Mouse (Mus musculus) heart, embryonic 16.5 days (tissue): ENCODE measurements around the gene Evi2b. TPM values are rescaled to one million over a fixed set of nuclear protein-coding genes. Genes with fewer than 3 reads are reported as not detected.

Experiments
- ATAC-seq: fragments of 200-750 bp; cut with Nextera tagmentation; replicated peaks from 2 replicates; pipeline ENCODE4 v1.8.0; 2017; ENCODE audit warnings: moderate number of reproducible peaks; ENCODE audit not compliant: insufficient read depth, low FRiP score; ENCODE audit errors: extremely low read depth
- H3K27ac ChIP-seq: fragments of 300-500 bp; sonication (generic); 2 replicates; pipeline ENCODE4 v1.5.1; 2014; ENCODE audit warnings: mild to moderate bottlenecking, low read length, control low read depth, moderate library complexity
- H3K27me3 ChIP-seq: fragments of 300-500 bp; sonication (generic); 2 replicates; pipeline ENCODE4 v1.6.1; 2014; ENCODE audit warnings: low read length, mixed read lengths; ENCODE audit not compliant: control insufficient read depth, insufficient read depth
- H3K36me3 ChIP-seq: fragments of 300-500 bp; sonication (generic); 2 replicates; pipeline ENCODE4 v1.6.1; 2014; ENCODE audit not compliant: control insufficient read depth, insufficient read depth
- H3K4me1 ChIP-seq: fragments of 300-500 bp; sonication (generic); 2 replicates; pipeline ENCODE4 v1.6.1; 2014; ENCODE audit warnings: low read length, mixed read lengths; ENCODE audit not compliant: control insufficient read depth, insufficient read depth
- H3K4me2 ChIP-seq: fragments of 300-500 bp; sonication (generic); 2 replicates; pipeline ENCODE4 v1.6.1; 2014; ENCODE audit warnings: low read depth, mild to moderate bottlenecking, control low read depth, low read length
- H3K4me3 ChIP-seq: fragments of 300-500 bp; sonication (generic); 2 replicates; pipeline ENCODE4 v1.5.1; 2014; ENCODE audit warnings: mild to moderate bottlenecking, control low read depth, low read length
- H3K9ac ChIP-seq: fragments of 300-500 bp; sonication (generic); 2 replicates; pipeline ENCODE4 v1.6.1; 2014; ENCODE audit warnings: low read length, control low read depth
- H3K9me3 ChIP-seq: fragments of 300-500 bp; sonication (generic); replicated peaks from 2 replicates; pipeline ENCODE4 v1.6.1; 2016; ENCODE audit warnings: low read length; ENCODE audit not compliant: control insufficient read depth
- WGBS: fragments of 180-500 bp; shearing (Covaris S2); extraction: QIAGEN DNeasy Blood & Tissue Kit; methylation state at CpG from one replicate; pipeline ENCODE4 v1.1.7; 2014; 5-methylcytosine and 5-hydroxymethylcytosine counted together
- polyA plus RNA-seq: library from polyadenylated mRNA; unstranded; fragments of >200 nt; fragmentation: Nextera tagmentation; extraction: Ambion mirVana; gene quantifications from 2 replicates; pipeline ENCODE4 v1.2.1, GENCODE M21; 2015

Gene Evi2b
- polyA plus RNA-seq, 1 experiment from 2014 or later, result 2.0 TPM

GRCm38 (mm10) chr11:79468097-79468496, 55.5 kb downstream of the Evi2b start:
- Histone ChIP-seq H3K36me3 (peaks cover 16% of the 10 kb centered on the region; the same call in 1 of the 2 replicates), H3K4me2 (no peak overlapping the region), H3K9me3 (no peaks in the 10 kb centered on the region), H3K4me3 (no peak overlapping the region), H3K27me3 (no peaks in the 10 kb centered on the region), H3K9ac (no peak overlapping the region), H3K27ac (no peak overlapping the region), H3K4me1 (no peaks in the 10 kb centered on the region)
- no peak for ATAC-seq
- WGBS, result 79% methylated on average over 1 of the region's 1 CpGs

Other genes starting within 250 kb of the Evi2b start
- not detected in 2 replicates for gene Gm9964, start 226.9 kb downstream of the Evi2b start, polyA plus RNA-seq
- gene Nf1, start 184.1 kb downstream of the Evi2b start, polyA plus RNA-seq, result 3.4 and 3.8 TPM in 2 replicates
- 0.06 and 0.08 TPM in 2 replicates for gene Omg, start 19.7 kb downstream of the Evi2b start, polyA plus RNA-seq
- gene Evi2, start 6.8 kb upstream of the Evi2b start, polyA plus RNA-seq, result 0.45 and 0.83 TPM in 2 replicates
- 1.8 and 3.5 TPM in 2 replicates for gene Evi2a, start 6.8 kb upstream of the Evi2b start, polyA plus RNA-seq
- gene Rab11fip4, start 67.5 kb upstream of the Evi2b start, polyA plus RNA-seq, result 1.7 and 2.7 TPM in 2 replicates